Mouse (Mus musculus): Measurements from ENCODE around the gene Eml2.

GRCm38 (mm10) chr7:19208944-19209472 lies 32.8 kb downstream of the Eml2 start:
- peak; percentile 56; the same call in 1 of the 2 replicates for TF ChIP-seq CTCF (IDR thresholded peaks at IDR 0.05; ENCODE audit: extremely low read depth, insufficient read length, insufficient replicate concordance, low read depth, low read length)
- TF ChIP-seq POLR2A (IDR thresholded peaks at IDR 0.05; ENCODE audit: low read depth, low read length) = no peak
